Mouse (Mus musculus) C2C12 (cell line): ENCODE measurements around the gene Spata13. TPM values are rescaled to one million over a fixed set of nuclear protein-coding genes. Genes with fewer than 3 reads are reported as not detected.

Source experiments
- H3K27me3 ChIP-seq: one replicate; pipeline ENCODE4 v1.6.1; 2011; ENCODE audit not compliant: control insufficient read depth, insufficient read depth, insufficient read length
- H3K36me3 ChIP-seq: one replicate; pipeline ENCODE4 v1.6.1; 2011; ENCODE audit not compliant: control insufficient read depth, insufficient read depth
- H3K4me3 ChIP-seq: one replicate; pipeline ENCODE4 v1.5.1; 2011; ENCODE audit warnings: mild to moderate bottlenecking, control low read depth; ENCODE audit not compliant: poor library complexity, insufficient read depth, severe bottlenecking
- H3K79me2 ChIP-seq: one replicate; pipeline ENCODE4 v1.6.1; 2011; ENCODE audit not compliant: control insufficient read depth, insufficient read depth
- H3K79me3 ChIP-seq: one replicate; pipeline ENCODE4 v1.6.1; 2011; ENCODE audit warnings: low read depth, control low read depth
- H3ac ChIP-seq: one replicate; pipeline ENCODE3; 2011; ENCODE audit warnings: low read depth; ENCODE audit not compliant: control insufficient read depth, insufficient read length
- CEBPB ChIP-seq: IDR thresholded peaks from one replicate; pipeline ENCODE4 v1.6.1; 2011; ENCODE audit warnings: low read depth, mild to moderate bottlenecking, control low read depth, moderate library complexity
- CTCF ChIP-seq: IDR thresholded peaks from one replicate; pipeline ENCODE4 v1.5.1; 2011; ENCODE audit not compliant: control insufficient read depth, insufficient read depth, insufficient read length
- FOSL1 ChIP-seq: IDR thresholded peaks from one replicate; pipeline ENCODE4 v1.8.0; 2011; ENCODE audit warnings: mild to moderate bottlenecking, low read length; ENCODE audit not compliant: poor library complexity, insufficient read depth, severe bottlenecking
- MAX ChIP-seq: IDR thresholded peaks from one replicate; pipeline ENCODE4 v1.6.1; 2011; ENCODE audit warnings: mild to moderate bottlenecking, control low read depth
- MYOD1 ChIP-seq: IDR thresholded peaks from one replicate; pipeline ENCODE4 v1.6.1; 2011; ENCODE audit warnings: low read depth; ENCODE audit not compliant: control insufficient read depth, insufficient read length
- MYOG ChIP-seq: IDR thresholded peaks from one replicate; pipeline ENCODE4 v1.6.1; 2011; ENCODE audit not compliant: control insufficient read depth, insufficient read length; ENCODE audit errors: extremely low read depth
- USF1 ChIP-seq: IDR thresholded peaks from one replicate; pipeline ENCODE4 v1.6.1; 2011; ENCODE audit warnings: low read depth, mild to moderate bottlenecking, control low read depth, moderate library complexity
- polyA plus RNA-seq: library from polyadenylated mRNA; unstranded; fragments of >200 nt; fragmentation: generic; extraction: Trizol; gene quantifications from one replicate; pipeline ENCODE4 v1.2.1, GENCODE M21; 2012; ENCODE audit warnings: missing spikeins

Spata13 gene
- polyA plus RNA-seq, 1 experiment, result 0.40 TPM

GRCm38 (mm10) chr14:60739616-60740015, 105.8 kb downstream of the Spata13 start:
- TF ChIP-seq CEBPB (no peak), CTCF (no peak), MYOG (no peak), USF1 (no peak), MYOD1 (no peak), FOSL1 (no peak), MAX (no peak)
- H3ac ChIP-seq, result no peak overlapping the region
- no peaks in the 10 kb centered on the region for H3K79me2 ChIP-seq
- H3K27me3 ChIP-seq, result no peaks in the 10 kb centered on the region
- H3K36me3 ChIP-seq, result no peaks in the 10 kb centered on the region
- no peak overlapping the region for H3K4me3 ChIP-seq
- H3K79me3 ChIP-seq, result no peaks in the 10 kb centered on the region

- no peak overlapping the region for H3ac ChIP-seq
- H3K27me3 ChIP-seq, result no peaks in the 10 kb centered on the region
These were observed 106.7 kb downstream of the Spata13 start for GRCm38 (mm10) chr14:60740507-60740906.

GRCm38 (mm10) chr14:60741033-60741432, 107.2 kb downstream of the Spata13 start:
- no peaks in the 10 kb centered on the region for H3K36me3 ChIP-seq
- H3ac ChIP-seq, result no peak overlapping the region
- H3K79me3 ChIP-seq, result no peaks in the 10 kb centered on the region
- H3K27me3 ChIP-seq, result no peaks in the 10 kb centered on the region
- TF ChIP-seq USF1, result no peak
- TF ChIP-seq MAX, result no peak
- H3K4me3 ChIP-seq, result no peak overlapping the region
- H3K79me2 ChIP-seq, result no peaks in the 10 kb centered on the region

More at GRCm38 (mm10) chr14:60740507-60740906, 106.7 kb downstream of the Spata13 start:
- Histone ChIP-seq H3K36me3 (no peaks in the 10 kb centered on the region), H3K79me3 (no peaks in the 10 kb centered on the region), H3K4me3 (no peak overlapping the region), H3K79me2 (no peaks in the 10 kb centered on the region)
- TF ChIP-seq CEBPB, result no peak
- TF ChIP-seq USF1, result no peak
- TF ChIP-seq FOSL1, result no peak
- no peak for TF ChIP-seq MYOG

- H3K79me3 ChIP-seq, result no peaks in the 10 kb centered on the region
- H3K79me2 ChIP-seq, result no peaks in the 10 kb centered on the region
- H3K27me3 ChIP-seq, result no peaks in the 10 kb centered on the region
- no peak for TF ChIP-seq MAX
- no peak for TF ChIP-seq MYOD1
- TF ChIP-seq FOSL1, result no peak
- no peak for TF ChIP-seq CEBPB
- TF ChIP-seq CTCF, result no peak
- no peak overlapping the region for H3ac ChIP-seq
- H3K36me3 ChIP-seq, result no peaks in the 10 kb centered on the region
- H3K4me3 ChIP-seq, result no peak overlapping the region
These were observed 107.7 kb downstream of the Spata13 start for GRCm38 (mm10) chr14:60741490-60741981.

- TF ChIP-seq MYOG, result no peak
- no peak for TF ChIP-seq MAX
- TF ChIP-seq FOSL1, result no peak
- TF ChIP-seq MYOD1, result no peak
- no peak for TF ChIP-seq CEBPB
- no peak for TF ChIP-seq USF1
- no peaks in the 10 kb centered on the region for H3K36me3 ChIP-seq
- H3K4me3 ChIP-seq, result no peak overlapping the region
These were observed 109.9 kb downstream of the Spata13 start for GRCm38 (mm10) chr14:60743681-60744080.

GRCm38 (mm10) chr14:60745201-60745600, 111.4 kb downstream of the Spata13 start:
- no peaks in the 10 kb centered on the region for H3K36me3 ChIP-seq
- no peak overlapping the region for H3K4me3 ChIP-seq
- no peak overlapping the region for H3ac ChIP-seq
- no peaks in the 10 kb centered on the region for H3K79me3 ChIP-seq
- H3K27me3 ChIP-seq, result no peaks in the 10 kb centered on the region
- TF ChIP-seq USF1 (no peak), MAX (no peak), CEBPB (peak; percentile 70), FOSL1 (no peak), CTCF (no peak), MYOD1 (no peak)
- H3K79me2 ChIP-seq, result no peaks in the 10 kb centered on the region

More at GRCm38 (mm10) chr14:60743681-60744080, 109.9 kb downstream of the Spata13 start:
- no peaks in the 10 kb centered on the region for H3K79me2 ChIP-seq
- no peaks in the 10 kb centered on the region for H3K27me3 ChIP-seq
- no peaks in the 10 kb centered on the region for H3K79me3 ChIP-seq
- H3ac ChIP-seq, result no peak overlapping the region
